Mouse (Mus musculus) small intestine, adult 2 months (tissue): ENCODE results near the gene Tmem136. TPM values are rescaled to one million over a fixed set of nuclear protein-coding genes. Genes with fewer than 3 reads are reported as not detected.

ENCODE experiments used
- H3K27ac ChIP-seq: fragments of 200-500 bp; 2 replicates; pipeline ENCODE4 v1.5.1; 2012; ENCODE audit warnings: low read depth, low read length, control low read depth, inconsistent platforms; ENCODE audit not compliant: insufficient read depth
- H3K27me3 ChIP-seq: fragments of 200-500 bp; 2 replicates; pipeline ENCODE4 v1.6.1; 2012; ENCODE audit warnings: mild to moderate bottlenecking, moderate library complexity, low read length, inconsistent platforms; ENCODE audit not compliant: control insufficient read depth, insufficient read depth
- H3K36me3 ChIP-seq: fragments of 200-500 bp; 2 replicates; pipeline ENCODE4 v1.6.1; 2012; ENCODE audit warnings: mild to moderate bottlenecking, low read length, control low read depth, inconsistent platforms; ENCODE audit not compliant: control insufficient read depth, insufficient read depth
- H3K4me1 ChIP-seq: fragments of 200-500 bp; 2 replicates; pipeline ENCODE4 v1.6.1; 2012; ENCODE audit warnings: low read length, inconsistent platforms, mixed read lengths; ENCODE audit not compliant: control insufficient read depth, insufficient read depth, insufficient read length
- H3K4me3 ChIP-seq: fragments of 200-500 bp; 2 replicates; pipeline ENCODE4 v1.5.1; 2012; ENCODE audit warnings: low read depth, mild to moderate bottlenecking, control low read depth, inconsistent platforms, low read length, moderate library complexity
- CTCF ChIP-seq: fragments of 200-500 bp; IDR thresholded peaks from 2 replicates; pipeline ENCODE4 v1.5.1; 2012; ENCODE audit warnings: low read depth, mild to moderate bottlenecking, control low read depth, inconsistent platforms, low read length, moderate library complexity, mixed read lengths; ENCODE audit not compliant: insufficient replicate concordance, insufficient read length; ENCODE audit errors: extremely low read depth
- POLR2A ChIP-seq: fragments of 200-500 bp; IDR thresholded peaks from 2 replicates; pipeline ENCODE4 v1.6.1; 2012; ENCODE audit warnings: low read depth, mild to moderate bottlenecking, control low read depth, inconsistent platforms, low read length, moderate library complexity
- WGBS: fragments of 180-500 bp; shearing (Covaris S2); methylation state at CpG from one replicate; pipeline ENCODE4 v1.1.7; 2018; 5-methylcytosine and 5-hydroxymethylcytosine counted together
- polyA plus RNA-seq: library from polyadenylated mRNA; depleted of rRNA; stranded (reverse); fragments of >200 nt; gene quantifications from 2 replicates; pipeline ENCODE4 v1.2.3, GENCODE M21; 2012

Tmem136 gene
- polyA plus RNA-seq, 1 experiment = 0.55 TPM

GRCm38 (mm10) chr9:43096337-43096736 is 20.0 kb downstream of the Tmem136 start:
- H3K27me3 ChIP-seq = no peaks in the 10 kb centered on the region
- TF ChIP-seq POLR2A (no peak), CTCF (no peak)

GRCm38 (mm10) chr9:43094828-43095227 is 21.5 kb downstream of the Tmem136 start:
- H3K27ac ChIP-seq = no peak overlapping the region
- H3K4me1 ChIP-seq = no peaks in the 10 kb centered on the region
- no peaks in the 10 kb centered on the region for H3K27me3 ChIP-seq
- H3K36me3 ChIP-seq = no peaks in the 10 kb centered on the region
- no peak overlapping the region for H3K4me3 ChIP-seq
- no peak for TF ChIP-seq CTCF
- no peak for TF ChIP-seq POLR2A
- WGBS = 79% methylated on average over 4 of the region's 4 CpGs

More at GRCm38 (mm10) chr9:43096337-43096736, 20.0 kb downstream of the Tmem136 start:
- Histone ChIP-seq H3K4me3 (no peak overlapping the region), H3K36me3 (no peaks in the 10 kb centered on the region), H3K27ac (no peak overlapping the region), H3K4me1 (no peaks in the 10 kb centered on the region)

- no peaks in the 10 kb centered on the region for H3K36me3 ChIP-seq
- WGBS = 64% methylated on average over 3 of the region's 3 CpGs
- H3K27me3 ChIP-seq = no peaks in the 10 kb centered on the region
- no peak overlapping the region for H3K4me3 ChIP-seq
- H3K4me1 ChIP-seq = no peaks in the 10 kb centered on the region
- H3K27ac ChIP-seq = no peak overlapping the region
- TF ChIP-seq CTCF = no peak
- no peak for TF ChIP-seq POLR2A
These were observed 22.6 kb downstream of the Tmem136 start for GRCm38 (mm10) chr9:43093803-43094202.

- Histone ChIP-seq H3K4me1 (0 out of 2 replicates have a peak, but pooled peaks cover 2% of the 10 kb centered on the region), H3K27ac (no peak overlapping the region), H3K4me3 (no peak overlapping the region), H3K36me3 (no peaks in the 10 kb centered on the region), H3K27me3 (no peaks in the 10 kb centered on the region)
- WGBS = 80% methylated on average over 1 of the region's 1 CpGs
- TF ChIP-seq CTCF = no peak
These were observed 30.6 kb downstream of the Tmem136 start for GRCm38 (mm10) chr9:43085686-43086285.

- 0 out of 2 replicates have a peak, but pooled peaks cover 3% of the 10 kb centered on the region for H3K4me1 ChIP-seq
- H3K36me3 ChIP-seq = no peaks in the 10 kb centered on the region
- 78% methylated on average over 7 of the region's 7 CpGs for WGBS
- no peak overlapping the region for H3K4me3 ChIP-seq
- no peak overlapping the region for H3K27ac ChIP-seq
- TF ChIP-seq CTCF (no peak), POLR2A (no peak)
- no peaks in the 10 kb centered on the region for H3K27me3 ChIP-seq
These were observed 31.6 kb downstream of the Tmem136 start for GRCm38 (mm10) chr9:43084496-43085362.

GRCm38 (mm10) chr9:43083441-43084055 is 32.8 kb downstream of the Tmem136 start:
- WGBS = 66% methylated on average over 7 of the region's 7 CpGs
- TF ChIP-seq POLR2A (no peak), CTCF (no peak)
- Histone ChIP-seq H3K36me3 (no peaks in the 10 kb centered on the region), H3K4me3 (no peak overlapping the region), H3K27ac (no peak overlapping the region), H3K27me3 (no peaks in the 10 kb centered on the region), H3K4me1 (0 out of 2 replicates have a peak, but pooled peaks cover 3% of the 10 kb centered on the region)

GRCm38 (mm10) chr9:43078711-43079110 is 37.7 kb downstream of the Tmem136 start:
- 87% methylated on average over 3 of the region's 3 CpGs for WGBS
- Histone ChIP-seq H3K36me3 (no peaks in the 10 kb centered on the region), H3K4me3 (no peak overlapping the region), H3K27me3 (no peaks in the 10 kb centered on the region), H3K4me1 (0 out of 2 replicates have a peak, but pooled peaks cover 1% of the 10 kb centered on the region), H3K27ac (no peak overlapping the region)
- TF ChIP-seq POLR2A (no peak), CTCF (no peak)
